9 mouse cellular contexts compared by ENCODE assay signal in the genomic region with DNA sequence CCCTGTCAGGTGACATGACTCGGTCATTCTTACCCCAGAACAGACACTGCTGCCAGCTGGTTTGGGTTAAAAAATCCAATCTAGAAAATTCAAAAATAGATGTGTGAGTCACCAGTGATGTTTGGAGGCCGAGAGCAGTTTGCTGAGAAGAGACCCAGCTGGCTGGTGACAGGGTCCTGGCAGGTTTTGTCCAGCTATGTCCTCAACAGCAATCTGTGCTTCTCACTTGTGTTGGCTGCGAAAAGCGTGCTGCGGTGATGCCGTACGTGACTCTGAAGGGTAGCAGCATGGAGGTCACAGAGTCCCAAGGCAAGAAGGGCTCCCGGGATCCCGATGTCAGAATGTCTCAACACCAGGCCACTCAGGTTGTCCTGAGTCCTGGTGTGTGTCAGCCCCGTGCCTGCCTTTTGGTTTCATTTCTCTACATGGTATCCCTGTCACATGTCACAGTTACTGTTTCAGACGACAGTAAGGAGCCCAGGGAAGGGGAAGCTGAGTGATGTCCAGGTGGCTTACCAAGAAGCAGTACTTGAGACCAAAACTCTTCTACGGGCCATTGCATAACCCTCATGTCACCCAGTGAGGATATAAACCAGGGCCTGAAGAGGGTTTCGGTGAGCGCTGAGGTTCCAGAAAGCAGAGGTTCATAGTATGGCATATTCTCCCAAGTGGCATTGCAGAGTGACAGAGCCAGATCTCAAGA. TPM values are rescaled to one million over a fixed set of nuclear protein-coding genes. Genes with fewer than 3 reads are reported as not detected.
DNase-seq lines count a peak whose midpoint lies in the region; ATAC-seq and TF ChIP-seq lines count a peak whose summit lies in the region.
"Had no signal": no experiment of that assay in that cellular context is flagged by ENCODE, and none has a peak within 500 bp of the region (broad histone marks: within the 10 kb centered on the region; RNA-seq: fewer than 3 reads in every experiment).

No protein-coding gene starts in this region.

- H3K4me2 ChIP-seq in hindbrain, embryonic 16.5 days (ENCODE audit: low read length) = no peak overlapping the region
- H3K4me2 ChIP-seq: midbrain, embryonic 12.5 days had no signal

- no peak for ATAC-seq in hindbrain, embryonic 16.5 days

- TF ChIP-seq POLR2A in spleen, adult 2 months (IDR thresholded peaks at IDR 0.05; ENCODE audit: low read depth, low read length) = no peak

- no peaks in the 10 kb centered on the region for H3K4me1 ChIP-seq in spleen, adult 2 months (ENCODE audit: control insufficient read depth, insufficient read depth, insufficient read length)
- no peaks in the 10 kb centered on the region for H3K4me1 ChIP-seq in hindbrain, embryonic 16.5 days (ENCODE audit: control insufficient read depth, insufficient read depth, low read depth, low read length)

- no peaks in the 10 kb centered on the region for H3K27me3 ChIP-seq in spleen, adult 2 months (ENCODE audit: control insufficient read depth, insufficient read depth, low read length)
- no peaks in the 10 kb centered on the region for H3K27me3 ChIP-seq in hindbrain, embryonic 16.5 days (replicated peaks; ENCODE audit: control insufficient read depth, insufficient read depth, low read length)
- H3K27me3 ChIP-seq: midbrain, embryonic 12.5 days had no signal

- no peak overlapping the region for H3K9ac ChIP-seq in hindbrain, embryonic 16.5 days (ENCODE audit: low read depth, low read length)
- H3K9ac ChIP-seq: midbrain, embryonic 12.5 days had no signal

- TF ChIP-seq CTCF in spleen, adult 2 months (IDR thresholded peaks at IDR 0.05; ENCODE audit: extremely low read depth, insufficient read depth, insufficient read length, insufficient replicate concordance) = no peak

- 74% methylated on average over 14 of the region's 14 CpGs for WGBS in spleen, adult 2 months
- 88% methylated on average over 14 of the region's 14 CpGs for WGBS in hindbrain, embryonic 16.5 days

- peak overlapping the region; percentile 41 for H3K27ac ChIP-seq in spleen, adult 2 months (ENCODE audit: insufficient read depth, low read length)
- no peak overlapping the region for H3K27ac ChIP-seq in hindbrain, embryonic 16.5 days (ENCODE audit: low read depth, low read length)
- H3K27ac ChIP-seq: midbrain, embryonic 12.5 days had no signal

- DNase-seq in spleen, adult 2 months (ENCODE audit: low read depth in 1 of 2, low spot score in 2 of 2) = no peak
- no peak for DNase-seq in spleen, postnatal 36 days (ENCODE audit: low spot score in 2 of 2)
- peak; percentile 57 for DNase-seq in gastrocnemius, postnatal 25 days
- peak; percentile 40 for DNase-seq in kidney, adult 18-20 months
- DNase-seq in lung, postnatal 10 days = peak; percentile 92
- no peak for DNase-seq in B cell, adult 2 months
- no peak for DNase-seq in T-cell, adult 2 months (ENCODE audit: low spot score)

- H3K36me3 ChIP-seq in spleen, adult 2 months (ENCODE audit: control insufficient read depth, insufficient read depth, low read length) = peaks cover 4% of the 10 kb centered on the region; the same call in 1 of the 2 replicates
- H3K36me3 ChIP-seq in hindbrain, embryonic 16.5 days (ENCODE audit: control insufficient read depth, insufficient read depth, low read length) = peaks cover 14% of the 10 kb centered on the region

- H3K4me3 ChIP-seq in spleen, adult 2 months (ENCODE audit: extremely low read depth, insufficient read depth, insufficient read length) = no peak overlapping the region
- no peak overlapping the region for H3K4me3 ChIP-seq in hindbrain, embryonic 16.5 days (ENCODE audit: low read length)
- H3K4me3 ChIP-seq: midbrain, embryonic 12.5 days had no signal

- H3K9me3 ChIP-seq in hindbrain, embryonic 16.5 days (ENCODE audit: control insufficient read depth, low read length) = no peaks in the 10 kb centered on the region
- H3K9me3 ChIP-seq: midbrain, embryonic 12.5 days had no signal

RNA-seq across cellular contexts. Expression of a gene that starts 30.0 kb away (rescaled TPM):
- 31.6 and 40.7 TPM in 2 replicates for polyA plus RNA-seq in spleen, adult 2 months (2012; rRNA removed)
- total RNA-seq in gastrocnemius, postnatal 25 days (2021) = 10 to 100 TPM; 13.7 to 14.0 TPM
- 17.0 and 23.2 TPM in 2 replicates for polyA plus RNA-seq in hindbrain, embryonic 16.5 days (2015; fragmentation: Nextera tagmentation; extraction: Ambion mirVana)

RNA-seq across cellular contexts. Expression of a gene that starts 57.2 kb away (rescaled TPM):
- 0.07 and 0.18 TPM in 2 replicates for polyA plus RNA-seq in spleen, adult 2 months (2012; rRNA removed)
- total RNA-seq in gastrocnemius, postnatal 25 days (2021) = not detected
- polyA plus RNA-seq in hindbrain, embryonic 16.5 days (2015; fragmentation: Nextera tagmentation; extraction: Ambion mirVana) = 0.15 and 0.34 TPM in 2 replicates

Comparison
In these comparisons a context has a peak if more than half of its experiments do, and no peak if none do; other contexts are left out.
1. DNase-seq: peak in gastrocnemius, postnatal 25 days (single experiment), kidney, adult 18-20 months (single experiment) and lung, postnatal 10 days (single experiment); none in spleen, adult 2 months (0 of 2), spleen, postnatal 36 days (0 of 2), B cell, adult 2 months (0 of 2) and T-cell, adult 2 months (single experiment).